Mouse (Mus musculus) hematopoietic multipotent progenitor cell, adult 10-12 weeks (in vitro differentiated cells): ENCODE measurements around the gene Selenot. TPM values are rescaled to one million over a fixed set of nuclear protein-coding genes. Genes with fewer than 3 reads are reported as not detected.

Experiments
- polyA plus RNA-seq: library from polyadenylated mRNA; stranded (reverse); fragments of >175 nt; gene quantifications from 2 replicates; pipeline ENCODE4 v1.2.3, GENCODE M21; 2012; ENCODE audit warnings: low replicate concordance

Gene Selenot
- polyA plus RNA-seq = 24.6 and 30.9 TPM in 2 replicates

GRCm38 (mm10) chr3:58576137-58577066 lies at the start of gene Selenot:
Gene Selenot, plus strand, starts transcription at chr3:58576636.

DNA sequence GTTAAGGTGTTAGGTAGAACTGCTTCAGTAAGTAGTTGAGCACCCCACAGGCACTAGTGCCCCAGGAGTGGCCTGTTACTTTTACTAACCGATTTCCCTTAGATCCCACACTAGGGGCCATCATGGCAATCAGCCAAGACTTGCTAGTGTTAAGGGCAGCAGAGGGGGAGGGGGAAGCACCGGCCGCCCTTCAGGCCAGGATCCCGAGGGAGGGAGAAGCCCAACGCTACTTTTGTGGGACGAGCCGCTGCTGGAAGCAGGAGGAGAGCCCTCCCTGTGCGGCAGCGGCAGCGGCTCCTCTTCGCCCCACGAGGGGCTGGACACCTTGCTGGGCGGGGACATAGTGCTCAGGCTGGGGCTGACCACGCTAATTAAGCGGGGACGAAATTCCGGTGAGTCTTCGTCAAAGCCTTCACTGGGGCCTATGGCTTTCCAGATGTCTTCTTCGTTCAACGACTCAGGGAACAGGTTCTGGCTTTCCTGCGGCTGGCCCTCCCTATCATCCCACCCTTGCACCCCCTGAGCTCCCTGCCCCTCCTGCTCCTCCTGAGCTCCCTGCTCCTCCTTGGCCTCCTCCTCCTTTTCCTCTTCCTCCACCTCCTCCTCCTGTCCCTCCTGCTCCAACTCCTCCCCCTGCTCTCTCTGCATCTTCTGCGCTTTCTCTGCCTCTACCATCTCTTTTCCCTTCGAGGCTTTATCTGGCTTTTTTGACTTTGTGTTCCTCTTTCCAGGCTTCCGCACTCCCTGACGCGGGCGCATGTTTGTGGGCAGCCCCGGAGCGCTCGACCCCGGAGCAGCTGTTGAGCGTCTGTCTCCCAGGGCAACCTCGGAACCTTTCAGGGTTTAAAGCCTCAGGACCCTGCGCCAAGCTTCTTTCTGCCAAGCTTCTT lies 60.2 kb downstream of the Selenot start, which contains the start of gene Erich6:
Gene Erich6 (minus strand): TSS at position 802 of the 890 bp plus-strand sequence.

Other genes starting within 250 kb of the Selenot start
- gene Tsc22d2, start 161.9 kb upstream of the Selenot start, polyA plus RNA-seq = 24.4 and 65.4 TPM in 2 replicates
- 2.3 and 4.8 TPM in 2 replicates for gene Eif2a, start 50.8 kb upstream of the Selenot start, polyA plus RNA-seq
- gene Serp1, start 50.7 kb upstream of the Selenot start, polyA plus RNA-seq = 143 and 268 TPM in 2 replicates
- gene Erich6, start 60.6 kb downstream of the Selenot start, polyA plus RNA-seq = not detected in 2 replicates
- 11.6 and 37.8 TPM in 2 replicates for gene Siah2, start 115.8 kb downstream of the Selenot start, polyA plus RNA-seq
- gene Mindy4b-ps, start 245.7 kb downstream of the Selenot start, polyA plus RNA-seq = not detected in 2 replicates